ENCODE assay signal across 27 mouse cellular contexts in genomic region chr7:55782493-55782892, GRCm38 (mm10). TPM values are rescaled to one million over a fixed set of nuclear protein-coding genes. Genes with fewer than 3 reads are reported as not detected.
"Had no signal": no experiment of that assay in that cellular context is flagged by ENCODE, and none has a peak within 500 bp of the region (broad histone marks: within the 10 kb centered on the region; RNA-seq: fewer than 3 reads in every experiment).

No protein-coding gene starts in this region.

- H3K4me2 ChIP-seq: heart, embryonic 12.5 days; hindbrain, embryonic 12.5 days; hindbrain, embryonic 14.5 days; limb, embryonic 12.5 days; liver, embryonic 11.5 days had no signal

- DNase-seq: gastrocnemius, adult 2 months; gastrocnemius, postnatal 10 days; gastrocnemius, postnatal 25 days; heart, postnatal 10 days; heart, postnatal 4 days; kidney, adult 18-20 months; kidney, adult 8-10 months; kidney, postnatal 10 days; kidney, postnatal 25 days; kidney, postnatal 4 days; liver had no signal

- H3K4me1 ChIP-seq: heart, embryonic 10.5 days; heart, embryonic 12.5 days; hindbrain, embryonic 10.5 days; hindbrain, embryonic 12.5 days; limb, embryonic 10.5 days; limb, embryonic 12.5 days had no signal

- H3K9ac ChIP-seq: heart, embryonic 12.5 days; hindbrain, embryonic 12.5 days; hindbrain, embryonic 14.5 days; limb, embryonic 12.5 days; liver, embryonic 14.5 days had no signal

- H3K4me3 ChIP-seq: gastrocnemius, adult 2 months; heart, embryonic 10.5 days; heart, embryonic 12.5 days; hindbrain, embryonic 10.5 days; hindbrain, embryonic 12.5 days; layer of hippocampus, adult 2 months; left cerebral cortex, adult 2 months; limb, embryonic 10.5 days; limb, embryonic 12.5 days had no signal

- H3K9me3 ChIP-seq: heart, embryonic 10.5 days; heart, embryonic 12.5 days; hindbrain, embryonic 10.5 days; hindbrain, embryonic 12.5 days; limb, embryonic 10.5 days; limb, embryonic 12.5 days had no signal

- H3K36me3 ChIP-seq: heart, embryonic 10.5 days; heart, embryonic 12.5 days; hindbrain, embryonic 10.5 days; hindbrain, embryonic 12.5 days; limb, embryonic 10.5 days; limb, embryonic 12.5 days had no signal

- H3K27ac ChIP-seq: gastrocnemius, adult 2 months; heart, embryonic 10.5 days; hindbrain, embryonic 10.5 days; hindbrain, embryonic 12.5 days; hindbrain, embryonic 14.5 days; layer of hippocampus, adult 2 months; left cerebral cortex, adult 2 months; limb, embryonic 10.5 days; limb, embryonic 12.5 days; liver, embryonic 14.5 days had no signal

- H3K27me3 ChIP-seq: heart, embryonic 12.5 days; hindbrain, embryonic 12.5 days; limb, embryonic 12.5 days had no signal

- ATAC-seq: hindbrain, embryonic 16.5 days; inflammation-experienced regulatory T-cells, adult 6 months; intestine, postnatal 0 days had no signal

RNA-seq across cellular contexts. Expression of gene Siglech, which starts 14.5 kb away (rescaled TPM):
- total RNA-seq: gastrocnemius, postnatal 4 days; granulocyte monocyte progenitor cell, adult 5-6 weeks; heart, postnatal 10 days; heart, postnatal 4 days had no signal
- polyA plus RNA-seq: heart, embryonic 10.5 days had no signal
